Mouse (Mus musculus) midbrain, embryonic 11.5 days (tissue): ENCODE results near the gene Dnajb13. TPM values are rescaled to one million over a fixed set of nuclear protein-coding genes. Genes with fewer than 3 reads are reported as not detected.

Source experiments
- ATAC-seq: fragments of 200-750 bp; cut with Nextera tagmentation; 2 replicates; pipeline ENCODE4 v1.8.0; 2017; ENCODE audit warnings: moderate TSS enrichment, moderate library complexity; ENCODE audit not compliant: low FRiP score
- DNase-seq: peaks from one replicate; pipeline ENCODE4 v3.0.0; 2015; ENCODE audit warnings: low spot score; ENCODE audit errors: missing footprints
- H3K27ac ChIP-seq: fragments of 300-500 bp; sonication (generic); 2 replicates; pipeline ENCODE4 v1.5.1; 2014; ENCODE audit warnings: low read depth, low read length
- H3K27me3 ChIP-seq: fragments of 300-500 bp; sonication (generic); 2 replicates; pipeline ENCODE4 v1.6.1; 2014; ENCODE audit warnings: mild to moderate bottlenecking, low read length, moderate library complexity, mixed read lengths; ENCODE audit not compliant: control insufficient read depth, insufficient read depth
- H3K36me3 ChIP-seq: fragments of 300-500 bp; sonication (generic); 2 replicates; pipeline ENCODE4 v1.6.1; 2014; ENCODE audit warnings: mild to moderate bottlenecking, low read length, moderate library complexity, mixed read lengths; ENCODE audit not compliant: control insufficient read depth, insufficient read depth
- H3K4me1 ChIP-seq: fragments of 300-500 bp; sonication (generic); 2 replicates; pipeline ENCODE4 v1.6.1; 2014; ENCODE audit warnings: low read length; ENCODE audit not compliant: control insufficient read depth, insufficient read depth
- H3K4me2 ChIP-seq: fragments of 300-500 bp; sonication (generic); 2 replicates; pipeline ENCODE4 v1.6.1; 2014; ENCODE audit warnings: mild to moderate bottlenecking, moderate library complexity
- H3K4me3 ChIP-seq: fragments of 300-500 bp; sonication (generic); 2 replicates; pipeline ENCODE4 v1.5.1; 2014; ENCODE audit warnings: low read depth, low read length
- H3K9ac ChIP-seq: fragments of 300-500 bp; sonication (generic); 2 replicates; pipeline ENCODE4 v1.6.1; 2014; ENCODE audit warnings: low read length
- H3K9me3 ChIP-seq: fragments of 300-500 bp; sonication (generic); 2 replicates; pipeline ENCODE4 v1.6.1; 2016; ENCODE audit warnings: low read length; ENCODE audit not compliant: control insufficient read depth
- WGBS: fragments of 180-500 bp; shearing (Covaris S2); extraction: QIAGEN DNeasy Blood & Tissue Kit; methylation state at CpG from one replicate; pipeline ENCODE4 v1.1.7; 2014; 5-methylcytosine and 5-hydroxymethylcytosine counted together
- polyA plus RNA-seq: library from polyadenylated mRNA; unstranded; fragments of >200 nt; fragmentation: Nextera tagmentation; extraction: Ambion mirVana; gene quantifications from 2 replicates; pipeline ENCODE4 v1.2.1, GENCODE M21; 2014

Dnajb13 gene
- polyA plus RNA-seq, 1 experiment from 2014 or later = 0.52 TPM

DNA sequence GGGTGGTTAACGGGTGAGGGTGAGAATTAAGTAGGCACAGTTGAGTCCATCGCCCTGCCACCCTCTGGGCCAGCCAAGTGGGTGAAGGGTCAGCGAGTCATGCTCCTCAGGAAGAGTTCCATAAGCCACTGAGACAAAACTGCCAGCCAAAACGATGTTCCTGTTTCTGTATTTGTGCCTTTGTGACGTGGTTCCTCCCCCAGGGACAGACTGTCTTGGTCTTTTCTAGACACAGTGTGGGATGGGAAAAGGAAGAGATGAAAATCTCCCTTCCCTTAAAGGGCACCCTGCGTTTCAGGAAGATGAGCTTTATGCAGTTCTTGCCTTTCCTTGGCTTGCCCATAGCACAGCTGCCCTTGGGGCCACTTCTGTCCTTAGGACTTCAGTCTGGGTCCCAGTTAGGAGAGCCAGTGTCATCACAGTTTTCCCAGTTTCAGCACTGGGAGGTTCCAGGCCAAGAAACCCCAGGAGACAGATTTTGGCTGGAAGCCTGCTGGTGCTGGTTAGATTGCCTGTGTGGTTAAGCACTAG is 53.1 kb downstream of the Dnajb13 start:
- no peak overlapping the region for H3K4me2 ChIP-seq
- H3K4me1 ChIP-seq = no peaks in the 10 kb centered on the region
- H3K9ac ChIP-seq = no peak overlapping the region
- ATAC-seq = no peak
- peaks cover 17% of the 10 kb centered on the region for H3K36me3 ChIP-seq
- H3K27ac ChIP-seq = no peak overlapping the region
- H3K4me3 ChIP-seq = no peak overlapping the region
- no peaks in the 10 kb centered on the region for H3K9me3 ChIP-seq
- H3K27me3 ChIP-seq = no peaks in the 10 kb centered on the region
- 87% methylated on average over 6 of the region's 6 CpGs for WGBS
- DNase-seq = no peak

DNA sequence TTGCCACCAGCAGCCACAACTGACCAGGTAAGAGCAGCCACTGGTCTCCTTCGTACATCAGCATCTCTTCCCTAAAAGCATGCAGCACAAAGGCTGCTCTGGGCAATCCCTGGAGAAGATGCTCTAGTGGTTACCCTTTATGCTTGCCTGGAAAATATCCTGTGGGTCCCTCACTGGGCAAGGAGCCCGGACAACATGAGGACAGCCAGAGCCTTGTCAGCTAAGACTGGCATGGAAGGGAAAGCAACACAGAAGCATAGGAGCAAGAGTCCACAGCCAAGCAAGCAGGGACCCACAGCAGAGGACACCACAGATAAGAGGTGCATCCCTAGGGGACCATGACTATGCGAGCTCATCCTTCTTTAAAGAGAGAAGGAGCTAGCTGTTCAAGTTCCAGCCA is 54.9 kb downstream of the Dnajb13 start:
- Histone ChIP-seq H3K4me1 (no peaks in the 10 kb centered on the region), H3K4me3 (no peak overlapping the region), H3K4me2 (no peak overlapping the region), H3K36me3 (peaks cover 23% of the 10 kb centered on the region), H3K9me3 (no peaks in the 10 kb centered on the region), H3K9ac (no peak overlapping the region), H3K27ac (no peak overlapping the region), H3K27me3 (no peaks in the 10 kb centered on the region)
- DNase-seq (no peak), ATAC-seq (no peak)
- 94% methylated on average over 3 of the region's 3 CpGs for WGBS

DNA sequence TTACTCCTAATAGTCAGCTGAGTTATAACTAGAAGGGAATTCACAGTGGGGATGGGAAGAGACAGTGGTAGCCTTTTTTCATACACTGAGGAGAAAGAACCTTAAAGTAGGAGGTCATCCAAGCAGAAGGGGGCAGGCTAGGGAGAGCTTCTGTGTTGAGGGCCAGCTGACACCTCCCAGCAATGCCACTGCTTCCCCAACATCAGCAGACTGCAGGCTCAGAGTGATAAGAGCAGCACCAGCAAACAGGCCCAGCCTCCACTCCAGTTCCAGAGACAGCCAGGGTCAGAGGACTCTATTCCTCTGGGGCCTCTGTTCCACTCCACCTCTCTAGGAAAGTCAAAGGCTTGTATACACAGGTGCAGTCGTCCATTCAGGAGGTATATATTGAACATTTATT is 56.6 kb downstream of the Dnajb13 start:
- no peak overlapping the region for H3K4me2 ChIP-seq
- DNase-seq (no peak), ATAC-seq (no peak)
- H3K9ac ChIP-seq = no peak overlapping the region
- H3K9me3 ChIP-seq = no peaks in the 10 kb centered on the region
- H3K27me3 ChIP-seq = no peaks in the 10 kb centered on the region
- H3K4me3 ChIP-seq = no peak overlapping the region
- H3K36me3 ChIP-seq = peaks cover 29% of the 10 kb centered on the region
- WGBS = 77% methylated on average over 1 of the region's 1 CpGs
- no peak overlapping the region for H3K27ac ChIP-seq
- H3K4me1 ChIP-seq = no peaks in the 10 kb centered on the region

Other genes starting within 250 kb of the Dnajb13 start
- gene P4ha3, start 229.4 kb downstream of the Dnajb13 start, polyA plus RNA-seq = 5.1 and 6.1 TPM in 2 replicates
- gene C2cd3, start 142.7 kb downstream of the Dnajb13 start, polyA plus RNA-seq = 36.0 and 38.3 TPM in 2 replicates
- 95.4 and 102 TPM in 2 replicates for gene Ppme1, start 142.7 kb downstream of the Dnajb13 start, polyA plus RNA-seq
- not detected in 2 replicates for gene Ucp3, start 42.0 kb downstream of the Dnajb13 start, polyA plus RNA-seq
- gene Ucp2, start 21.6 kb downstream of the Dnajb13 start, polyA plus RNA-seq = 67.0 and 80.4 TPM in 2 replicates
- gene Coa4, start 22.1 kb upstream of the Dnajb13 start, polyA plus RNA-seq = 15.7 and 22.8 TPM in 2 replicates
- 180 and 198 TPM in 2 replicates for gene Rab6a, start 92.5 kb upstream of the Dnajb13 start, polyA plus RNA-seq
- 62.9 and 70.2 TPM in 2 replicates for gene Mrpl48, start 93.3 kb upstream of the Dnajb13 start, polyA plus RNA-seq
- 3.6 and 4.3 TPM in 2 replicates for gene Plekhb1, start 147.5 kb upstream of the Dnajb13 start, polyA plus RNA-seq
- gene Fam168a, start 191.7 kb upstream of the Dnajb13 start, polyA plus RNA-seq = 34.8 and 36.3 TPM in 2 replicates